Mouse (Mus musculus): ENCODE measurements around the gene Trmt11. TPM values are rescaled to one million over a fixed set of nuclear protein-coding genes. Genes with fewer than 3 reads are reported as not detected.
"Not testable (repeated sequence)": the region's sequence is repeated elsewhere in the genome, so short reads cannot be mapped to it uniquely, and the experiment has no call there.

Trmt11 gene
- 6.2 and 6.6 TPM in 2 replicates for polyA plus RNA-seq (2012; rRNA removed)

DNA sequence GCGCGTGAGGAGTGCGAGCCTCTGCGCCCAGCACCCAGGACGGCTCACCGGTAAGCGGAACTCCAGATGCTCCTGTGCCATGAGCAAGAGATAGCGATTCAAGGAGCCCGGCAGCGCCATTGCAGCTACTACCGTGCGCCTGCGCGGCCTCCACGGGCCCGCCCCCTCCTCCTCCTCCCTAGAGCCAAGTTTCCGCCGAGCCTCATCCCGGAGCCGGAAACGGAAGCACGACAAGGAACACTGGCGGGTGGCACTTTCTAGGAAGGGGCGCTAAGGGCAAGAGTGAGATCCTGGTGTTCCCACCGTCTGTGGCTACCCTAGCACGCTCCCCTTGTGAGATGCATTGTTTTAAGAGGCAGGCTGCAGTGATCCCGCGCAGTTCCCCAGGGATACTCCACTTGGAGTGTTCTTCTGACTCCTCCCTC is at the start of gene Trmt11:
Gene Trmt11 (minus strand): TSS at position 208 of the 425 bp plus-strand sequence.
- TF ChIP-seq POLR2A (IDR thresholded peaks at IDR 0.05; ENCODE audit: borderline replicate concordance, extremely low read depth, insufficient read depth, insufficient read length, poor library complexity, severe bottlenecking) (peak; percentile 78; the same call in 1 of the 2 replicates), CTCF (IDR thresholded peaks at IDR 0.05; ENCODE audit: borderline replicate concordance, extremely low read depth, insufficient read depth, insufficient read length) (no peak)

GRCm38 (mm10) chr10:30647681-30648080 is 47.1 kb upstream of the Trmt11 start:
- no peak for TF ChIP-seq POLR2A (IDR thresholded peaks at IDR 0.05; ENCODE audit: borderline replicate concordance, extremely low read depth, insufficient read depth, insufficient read length, poor library complexity, severe bottlenecking)
- TF ChIP-seq CTCF (IDR thresholded peaks at IDR 0.05; ENCODE audit: borderline replicate concordance, extremely low read depth, insufficient read depth, insufficient read length), result no peak

More for the DNA sequence above, at the start of gene Trmt11:
- peak; percentile 97 for DNase-seq (ENCODE audit: low read depth)

DNA sequence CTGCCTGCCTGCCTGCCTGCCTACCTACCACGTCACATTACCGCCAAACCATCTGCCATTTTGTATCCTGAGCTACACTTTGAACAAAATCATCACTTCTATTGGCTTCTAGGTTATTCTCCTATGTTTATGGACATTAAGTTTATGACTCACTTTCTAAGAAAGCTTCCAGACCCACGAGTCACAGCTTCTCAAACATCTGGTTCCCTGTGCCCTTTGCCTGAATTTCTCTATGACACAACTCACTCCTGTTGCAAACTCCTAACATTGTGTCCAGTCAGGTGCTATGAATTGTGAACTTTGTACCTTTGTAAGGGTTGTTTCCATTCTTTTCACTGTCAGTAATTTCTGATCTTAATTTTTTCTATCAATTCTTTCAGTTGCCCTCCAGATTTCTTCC is 37.7 kb upstream of the Trmt11 start:
- no peak for DNase-seq (ENCODE audit: low read depth)
- TF ChIP-seq CTCF (IDR thresholded peaks at IDR 0.05; ENCODE audit: borderline replicate concordance, extremely low read depth, insufficient read depth, insufficient read length), result no peak
- TF ChIP-seq POLR2A (IDR thresholded peaks at IDR 0.05; ENCODE audit: borderline replicate concordance, extremely low read depth, insufficient read depth, insufficient read length, poor library complexity, severe bottlenecking), result no peak

More at GRCm38 (mm10) chr10:30647681-30648080, 47.1 kb upstream of the Trmt11 start:
- no peak for DNase-seq (ENCODE audit: low read depth)

- DNase-seq (ENCODE audit: low read depth), result not testable (repeated sequence)
These were observed 36.1 kb upstream of the Trmt11 start for GRCm38 (mm10) chr10:30636474-30637154.

- no peak for DNase-seq (ENCODE audit: low read depth)
- TF ChIP-seq CTCF (IDR thresholded peaks at IDR 0.05; ENCODE audit: borderline replicate concordance, extremely low read depth, insufficient read depth, insufficient read length), result no peak
- no peak for TF ChIP-seq POLR2A (IDR thresholded peaks at IDR 0.05; ENCODE audit: borderline replicate concordance, extremely low read depth, insufficient read depth, insufficient read length, poor library complexity, severe bottlenecking)
These were observed 32.2 kb upstream of the Trmt11 start for GRCm38 (mm10) chr10:30632718-30633117.

- no peak for TF ChIP-seq CTCF (IDR thresholded peaks at IDR 0.05; ENCODE audit: borderline replicate concordance, extremely low read depth, insufficient read depth, insufficient read length)
- no peak for TF ChIP-seq POLR2A (IDR thresholded peaks at IDR 0.05; ENCODE audit: borderline replicate concordance, extremely low read depth, insufficient read depth, insufficient read length, poor library complexity, severe bottlenecking)
- no peak for DNase-seq (ENCODE audit: low read depth)
These were observed 29.4 kb upstream of the Trmt11 start for GRCm38 (mm10) chr10:30629977-30630376.

DNA sequence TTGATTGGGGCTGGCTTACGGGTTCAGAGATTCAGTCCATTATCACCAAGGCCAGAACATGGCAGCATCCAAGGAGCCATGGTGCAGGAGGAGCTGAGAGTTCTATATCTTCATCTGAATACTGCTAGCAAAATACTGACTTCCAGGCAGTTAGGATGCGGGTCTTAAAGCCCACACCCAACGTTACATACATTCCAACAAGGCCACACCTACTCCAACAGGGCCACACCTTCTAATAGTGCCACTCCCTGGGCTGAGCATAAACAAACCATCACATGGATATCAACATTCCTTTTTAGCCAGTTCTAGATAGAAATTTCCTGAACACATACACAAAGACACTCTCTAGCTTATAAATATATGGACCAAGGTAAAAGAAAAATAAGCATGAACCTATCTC is 29.0 kb upstream of the Trmt11 start, which contains the start of gene Hint3:
Gene Hint3 (minus strand): TSS at position 120 of the 400 bp plus-strand sequence.
- no peak for DNase-seq (ENCODE audit: low read depth)
- TF ChIP-seq POLR2A (IDR thresholded peaks at IDR 0.05; ENCODE audit: borderline replicate concordance, extremely low read depth, insufficient read depth, insufficient read length, poor library complexity, severe bottlenecking) (no peak), CTCF (IDR thresholded peaks at IDR 0.05; ENCODE audit: borderline replicate concordance, extremely low read depth, insufficient read depth, insufficient read length) (no peak)

- DNase-seq (ENCODE audit: low read depth), result not testable (repeated sequence)
These were observed 27.9 kb upstream of the Trmt11 start for GRCm38 (mm10) chr10:30628444-30628843.

DNA sequence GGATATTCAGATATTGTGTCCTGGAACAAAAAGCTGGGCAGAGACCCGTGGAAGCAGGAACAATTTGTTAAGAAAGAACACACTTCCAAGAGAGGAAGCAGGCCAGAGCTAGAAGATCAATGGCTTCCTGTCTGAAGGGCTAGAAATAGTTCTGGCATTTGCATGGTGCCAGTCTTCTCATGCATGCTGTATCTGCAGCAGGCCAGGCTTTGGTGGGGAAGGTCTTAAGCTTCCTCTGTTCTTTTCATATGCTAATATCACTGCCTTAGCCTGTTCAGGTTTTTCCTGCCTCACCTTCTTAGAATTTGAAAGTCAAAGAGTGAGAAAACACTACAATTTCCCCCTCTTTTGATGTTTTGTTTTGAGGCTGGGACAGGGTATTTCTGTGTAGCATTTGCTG is 27.0 kb upstream of the Trmt11 start:
- DNase-seq (ENCODE audit: low read depth), result no peak
- no peak for TF ChIP-seq POLR2A (IDR thresholded peaks at IDR 0.05; ENCODE audit: borderline replicate concordance, extremely low read depth, insufficient read depth, insufficient read length, poor library complexity, severe bottlenecking)
- TF ChIP-seq CTCF (IDR thresholded peaks at IDR 0.05; ENCODE audit: borderline replicate concordance, extremely low read depth, insufficient read depth, insufficient read length), result no peak

GRCm38 (mm10) chr10:30624161-30625019 is 23.8 kb upstream of the Trmt11 start:
- peak; percentile 91 for DNase-seq (ENCODE audit: low read depth)
- TF ChIP-seq POLR2A (IDR thresholded peaks at IDR 0.05; ENCODE audit: borderline replicate concordance, extremely low read depth, insufficient read depth, insufficient read length, poor library complexity, severe bottlenecking) (no peak), CTCF (IDR thresholded peaks at IDR 0.05; ENCODE audit: borderline replicate concordance, extremely low read depth, insufficient read depth, insufficient read length) (no peak)

DNA sequence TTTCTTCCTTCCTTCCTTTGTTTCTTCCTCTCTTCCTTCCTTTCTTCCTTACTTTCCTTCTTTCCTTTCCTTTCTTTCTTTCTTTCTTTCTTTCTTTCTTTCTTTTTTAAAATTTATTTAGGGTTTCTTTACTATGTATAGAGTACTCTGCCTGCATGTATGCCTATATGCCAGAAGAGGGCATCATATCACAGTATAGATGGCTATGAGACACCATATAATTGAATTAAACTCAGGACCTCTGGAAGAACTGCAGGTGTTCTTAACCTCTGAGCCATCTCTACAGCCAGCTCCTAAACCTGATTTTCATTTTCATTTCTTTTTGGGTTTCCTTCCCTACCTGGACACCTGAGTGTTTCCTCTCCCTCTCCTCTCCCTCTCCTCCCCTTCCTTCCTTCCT is 22.4 kb upstream of the Trmt11 start:
- peak; percentile 35 for DNase-seq (ENCODE audit: low read depth)

GRCm38 (mm10) chr10:30618918-30619210 is 18.3 kb upstream of the Trmt11 start:
- TF ChIP-seq POLR2A (IDR thresholded peaks at IDR 0.05; ENCODE audit: borderline replicate concordance, extremely low read depth, insufficient read depth, insufficient read length, poor library complexity, severe bottlenecking), result no peak
- no peak for TF ChIP-seq CTCF (IDR thresholded peaks at IDR 0.05; ENCODE audit: borderline replicate concordance, extremely low read depth, insufficient read depth, insufficient read length)

More for the DNA sequence above, 22.4 kb upstream of the Trmt11 start:
- TF ChIP-seq POLR2A (IDR thresholded peaks at IDR 0.05; ENCODE audit: borderline replicate concordance, extremely low read depth, insufficient read depth, insufficient read length, poor library complexity, severe bottlenecking) (no peak), CTCF (IDR thresholded peaks at IDR 0.05; ENCODE audit: borderline replicate concordance, extremely low read depth, insufficient read depth, insufficient read length) (0 out of 2 replicates have a peak, but pooled peaks have one; percentile 11)

More at GRCm38 (mm10) chr10:30618918-30619210, 18.3 kb upstream of the Trmt11 start:
- DNase-seq (ENCODE audit: low read depth), result no peak

All from brain, embryonic 14.5 days (tissue).